Mouse (Mus musculus) thymus, postnatal 25 days (tissue): ENCODE results near the gene Cep85l.

ENCODE experiments used
- DNase-seq: peaks from one replicate; pipeline ENCODE4 v3.0.0; 2022

Cep85l gene

DNA sequence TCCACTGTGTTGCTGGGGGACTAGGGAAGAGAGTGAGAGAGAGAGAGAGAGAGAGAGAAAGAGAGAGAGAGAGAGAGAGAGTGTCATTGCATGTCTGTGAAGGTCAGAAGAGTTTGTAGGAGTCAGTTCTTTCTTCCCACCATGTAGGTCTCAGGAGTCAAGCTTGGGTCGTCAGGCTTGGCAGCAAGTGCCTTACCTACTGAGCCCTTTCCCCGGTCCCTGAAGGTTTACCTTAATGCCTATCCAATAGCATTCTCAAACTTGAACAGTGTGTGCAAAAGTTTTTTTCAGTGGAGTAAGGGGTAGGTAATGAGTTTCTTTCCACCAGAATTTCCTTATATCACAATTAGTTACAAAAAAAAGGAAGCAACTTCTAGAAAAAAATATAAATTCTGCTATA, 40.7 kb downstream of the Cep85l start:
- DNase-seq = no peak

DNA sequence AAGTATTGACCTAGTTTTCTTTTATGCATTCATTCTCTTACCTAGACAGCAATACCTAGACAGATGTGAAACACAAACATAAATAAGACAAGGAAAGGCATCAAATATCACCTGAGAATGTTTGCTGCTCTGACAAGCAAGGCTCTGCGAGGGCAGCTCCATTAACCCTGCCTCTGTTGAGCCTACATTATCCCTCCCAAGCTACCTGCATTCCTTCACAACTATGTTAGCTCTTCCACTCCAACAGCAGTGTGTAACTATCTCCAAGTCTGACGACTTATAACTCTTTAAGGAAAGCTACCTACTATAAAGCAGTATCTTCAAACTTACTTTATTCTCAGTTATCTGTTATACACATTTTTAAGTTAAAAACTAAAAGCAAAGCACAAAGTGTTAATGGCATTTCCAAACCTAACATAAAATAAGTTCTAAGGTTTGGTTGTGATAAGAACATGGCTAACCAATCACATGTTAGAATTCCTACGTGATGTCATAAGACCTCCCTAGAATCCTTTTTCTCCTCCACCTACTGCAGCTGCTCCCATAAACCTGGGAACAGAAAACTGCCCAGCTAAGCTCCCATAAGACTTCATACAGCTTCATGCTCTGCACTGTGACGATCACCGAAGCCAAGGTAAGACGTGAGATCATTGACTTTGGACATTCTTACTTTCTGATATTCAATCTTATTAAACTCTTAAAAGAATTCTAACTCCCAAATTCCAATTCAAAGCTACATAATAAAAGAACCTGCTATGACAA, 42.4 kb downstream of the Cep85l start, which contains the start of gene Pln:
Gene Pln (plus strand): TSS at position 506 of the 762 bp plus-strand sequence.
- DNase-seq = no peak

DNA sequence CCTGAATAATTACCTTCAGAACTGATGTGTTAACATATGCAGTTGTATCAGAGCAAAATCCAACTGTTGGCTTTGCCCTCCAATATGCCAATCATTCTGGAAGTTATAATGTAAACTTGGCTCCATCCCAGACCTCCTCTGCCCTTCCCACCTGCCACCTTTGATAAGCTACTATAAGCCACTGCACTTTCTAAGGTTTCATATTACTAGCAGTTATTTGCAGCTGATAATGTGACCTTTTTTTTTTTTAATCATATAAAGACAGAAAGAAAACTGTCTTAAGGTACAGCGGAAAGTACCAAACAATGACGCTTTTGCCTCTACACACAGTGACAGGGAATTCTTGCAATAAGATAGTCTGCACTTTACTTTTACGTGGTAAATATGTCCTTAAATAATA, 43.8 kb downstream of the Cep85l start:
- no peak for DNase-seq

DNA sequence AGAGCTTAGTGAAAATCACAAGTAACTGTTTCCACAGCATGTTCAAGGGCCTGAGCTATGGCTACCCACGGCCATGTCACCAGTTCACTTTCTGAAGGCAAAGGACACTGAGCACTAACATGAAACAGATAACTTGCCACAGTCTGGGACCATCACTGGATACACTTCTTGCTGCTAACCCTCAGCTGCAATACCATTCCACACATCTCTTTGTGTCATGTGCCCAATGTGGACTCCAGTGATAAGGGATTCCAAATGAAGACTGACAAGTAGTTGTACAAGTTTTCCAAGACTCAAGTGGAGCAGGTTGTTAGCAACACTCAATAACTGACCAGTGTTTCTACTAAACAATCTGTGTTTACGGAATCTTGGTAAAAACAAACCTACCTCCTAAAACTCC, 44.5 kb downstream of the Cep85l start:
- no peak for DNase-seq

DNA sequence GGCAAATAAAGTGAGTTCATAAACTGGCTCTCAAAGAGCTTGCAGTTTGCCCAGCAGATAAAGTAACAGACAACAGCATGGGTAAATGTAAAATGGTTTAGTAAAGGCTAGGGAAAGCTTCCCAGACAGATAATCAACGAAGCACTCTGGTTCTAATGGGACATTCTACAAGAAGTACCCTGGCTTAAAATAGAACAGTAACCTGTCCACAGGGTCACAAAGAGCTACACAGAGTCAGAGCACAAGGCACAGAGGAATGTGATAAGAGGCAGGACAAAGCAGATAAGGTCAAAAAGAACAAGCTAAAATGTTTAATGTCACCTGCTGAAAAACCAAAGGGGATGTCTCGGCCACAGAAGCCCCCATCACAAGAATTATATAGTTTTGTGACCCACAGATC, 47.0 kb downstream of the Cep85l start:
- DNase-seq = no peak

DNA sequence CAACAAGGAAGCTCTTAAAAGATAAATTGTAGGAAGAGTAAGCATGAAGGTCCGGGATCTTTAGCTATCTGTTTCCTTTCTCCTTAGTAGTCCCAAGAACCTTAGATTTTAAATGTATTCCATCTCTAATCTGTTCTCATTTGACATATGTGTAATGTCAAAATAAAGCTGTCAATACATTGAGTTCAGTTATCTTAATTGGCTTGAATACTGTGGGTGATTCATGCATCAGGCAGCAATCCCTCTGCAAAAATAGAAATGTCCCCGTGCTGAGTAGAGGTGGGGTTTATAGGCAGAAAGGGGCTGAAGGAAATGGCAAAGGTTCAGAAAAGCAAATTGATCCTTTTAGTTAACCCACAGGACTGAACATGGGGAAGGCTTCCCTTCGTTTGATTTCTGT, 50.5 kb downstream of the Cep85l start:
- DNase-seq = no peak

DNA sequence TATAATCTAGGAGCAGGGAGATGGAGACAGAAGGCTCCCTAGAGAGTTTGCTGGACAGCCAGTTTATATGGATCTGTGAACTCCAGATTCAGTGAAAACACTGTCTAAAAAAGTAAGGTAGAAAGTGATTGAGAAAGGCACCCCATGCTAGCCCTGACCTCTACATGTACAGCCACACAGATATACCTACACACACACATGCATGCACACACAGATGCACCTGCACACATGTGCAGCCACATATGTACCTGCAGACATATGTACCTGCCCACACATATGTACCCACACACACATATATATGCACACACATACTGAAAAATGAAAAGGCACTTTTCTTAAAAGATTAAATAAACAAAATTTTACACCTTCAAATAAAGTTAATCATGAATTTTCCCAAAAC, 53.4 kb downstream of the Cep85l start:
- no peak for DNase-seq

DNA sequence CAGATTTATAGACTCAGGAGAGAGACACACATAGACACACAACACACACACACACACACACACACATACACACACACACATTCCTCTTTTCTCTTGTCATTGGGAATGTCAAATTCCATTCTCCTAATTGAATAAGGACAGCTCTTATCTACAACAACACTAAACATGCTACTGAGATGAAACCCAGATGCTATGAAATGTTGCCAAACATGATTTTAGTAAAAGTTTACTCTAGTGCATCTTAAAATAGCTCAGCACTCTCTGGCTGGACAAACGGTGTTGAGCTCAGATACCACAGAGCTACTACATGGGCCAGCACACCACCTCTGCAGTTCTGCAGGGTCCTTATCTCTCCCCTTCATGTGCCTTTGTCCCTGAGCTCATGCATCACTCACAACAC, 55.1 kb downstream of the Cep85l start:
- no peak for DNase-seq

DNA sequence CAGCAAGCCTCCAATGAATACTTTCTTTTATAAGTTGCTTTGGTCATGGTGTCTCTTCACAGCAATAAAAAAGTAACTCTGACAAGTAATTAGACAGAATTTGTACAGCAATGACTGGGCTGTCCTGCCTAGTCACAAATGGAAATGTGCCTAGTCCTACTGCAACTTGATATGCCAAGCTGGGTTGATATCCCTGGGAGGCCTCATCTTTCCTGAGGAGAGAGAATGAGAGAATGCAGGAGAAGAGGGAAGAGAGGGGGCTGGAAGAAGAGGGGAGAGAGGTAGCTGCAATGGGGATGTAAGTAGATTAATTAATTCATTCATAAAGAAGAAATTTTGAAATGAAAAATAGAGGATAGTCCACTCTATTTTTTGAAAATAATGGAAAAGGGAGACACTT, 56.4 kb downstream of the Cep85l start:
- no peak for DNase-seq

DNA sequence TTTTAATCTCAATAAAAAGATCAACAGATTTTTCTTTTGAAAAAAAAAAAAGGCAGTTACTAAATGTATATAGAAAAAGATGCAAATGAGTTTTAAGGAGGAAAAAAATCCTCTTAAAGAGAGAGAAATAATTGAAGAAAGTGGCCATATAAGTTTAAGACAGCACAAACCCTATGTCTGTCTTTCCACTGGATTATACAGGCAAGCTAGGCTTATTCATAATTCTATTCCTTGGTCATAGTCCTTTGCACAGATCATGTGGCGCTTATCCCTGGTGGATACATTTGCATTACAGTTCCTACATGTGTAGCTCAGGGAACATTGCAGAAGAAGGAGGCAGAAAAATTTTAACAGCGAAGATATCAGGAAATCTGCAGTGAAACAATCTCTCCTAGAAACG, 73.1 kb downstream of the Cep85l start:
- no peak for DNase-seq

DNA sequence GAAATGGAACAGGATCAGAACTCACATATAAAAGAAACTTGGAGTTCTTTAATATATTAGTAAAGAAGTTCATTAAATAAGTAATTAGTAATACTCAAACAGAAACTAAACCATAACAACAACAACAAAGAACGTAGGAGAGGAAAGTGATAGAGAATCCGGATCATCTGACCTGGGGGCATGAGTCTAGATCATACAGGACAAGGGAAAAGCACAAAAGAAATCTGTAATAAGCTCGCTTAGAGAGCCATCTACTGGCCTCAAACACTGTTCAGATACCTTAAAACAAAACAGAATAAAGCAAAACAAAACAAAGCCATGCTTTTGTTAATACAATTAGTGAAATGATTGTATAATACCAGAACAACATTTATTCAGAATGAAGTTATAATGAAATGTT, 73.9 kb downstream of the Cep85l start:
- no peak for DNase-seq

DNA sequence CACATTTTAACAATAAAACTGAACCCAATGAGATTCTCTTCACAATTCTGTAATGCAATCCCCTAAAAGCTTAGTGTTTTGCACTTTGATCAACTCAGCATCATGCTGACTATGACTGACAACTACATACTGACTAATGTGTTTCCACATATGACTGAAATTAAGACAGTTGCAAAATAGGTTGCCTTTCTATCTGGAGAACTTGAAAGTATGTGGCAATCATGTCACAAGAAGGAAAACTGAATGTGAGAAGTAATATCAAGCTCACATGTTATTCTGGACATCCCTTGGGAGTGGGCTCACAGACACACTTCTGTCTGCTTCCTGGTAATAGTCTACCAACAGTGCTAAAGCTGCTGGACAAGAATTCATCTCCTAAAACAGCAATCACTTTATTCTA, 94.6 kb downstream of the Cep85l start:
- no peak for DNase-seq

DNA sequence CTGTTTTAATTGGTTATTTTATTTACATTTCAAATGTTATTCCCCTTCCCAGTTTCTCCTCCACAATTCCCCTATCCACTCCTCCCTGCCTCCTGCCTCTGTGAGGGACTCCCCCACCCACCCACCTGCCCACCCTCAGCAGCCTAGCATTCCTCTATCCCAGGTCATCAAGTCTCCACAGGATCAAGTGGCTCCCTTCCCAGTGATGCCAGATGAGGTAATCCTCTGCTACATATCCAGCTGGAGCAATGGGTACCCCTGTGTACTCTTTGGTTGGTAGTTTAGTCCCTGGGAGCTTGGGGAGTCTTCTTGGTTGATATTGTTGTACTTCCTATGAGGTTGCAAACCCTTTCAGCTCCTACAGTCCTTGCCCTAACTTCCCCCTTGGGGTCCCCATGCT, 107.5 kb downstream of the Cep85l start:
- no peak for DNase-seq

DNA sequence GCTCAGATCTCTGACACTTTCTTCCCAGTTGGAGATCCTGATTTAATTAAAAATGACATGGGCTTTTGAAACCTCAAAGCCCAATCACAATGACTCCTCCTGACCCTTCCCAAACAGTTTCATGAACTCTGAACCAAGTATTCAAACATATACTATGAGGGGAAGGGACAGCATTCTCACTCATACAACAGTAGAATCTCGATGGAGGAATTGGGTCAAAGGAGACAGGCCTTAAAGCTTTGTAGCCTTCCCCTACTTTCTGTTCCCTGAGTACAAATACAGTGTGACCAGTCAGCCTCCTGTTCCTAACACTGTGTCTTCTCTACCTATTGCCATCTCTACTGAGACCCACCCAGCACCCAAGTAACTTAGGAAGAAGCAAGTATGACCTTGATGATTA, 117.7 kb downstream of the Cep85l start:
- no peak for DNase-seq

DNA sequence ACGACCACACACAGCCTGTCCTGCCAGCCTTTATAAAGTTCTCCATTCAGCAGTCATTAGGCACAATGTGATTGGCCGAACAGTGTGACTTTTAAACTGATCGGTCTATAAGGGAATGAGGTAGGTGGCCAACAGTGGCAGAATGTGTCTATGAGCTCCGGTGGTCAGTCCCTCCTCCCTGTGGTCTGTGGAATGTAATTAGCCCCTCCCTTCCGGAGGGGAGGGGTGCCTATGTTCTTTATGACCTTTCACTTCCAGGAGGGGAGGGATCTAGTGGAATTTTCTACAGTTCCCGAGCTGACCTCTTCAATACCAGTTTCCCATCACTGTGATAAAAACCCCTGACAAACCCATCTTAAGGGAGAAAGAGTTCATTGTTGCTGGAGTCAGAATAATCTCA, 144.4 kb downstream of the Cep85l start:
- no peak for DNase-seq

DNA sequence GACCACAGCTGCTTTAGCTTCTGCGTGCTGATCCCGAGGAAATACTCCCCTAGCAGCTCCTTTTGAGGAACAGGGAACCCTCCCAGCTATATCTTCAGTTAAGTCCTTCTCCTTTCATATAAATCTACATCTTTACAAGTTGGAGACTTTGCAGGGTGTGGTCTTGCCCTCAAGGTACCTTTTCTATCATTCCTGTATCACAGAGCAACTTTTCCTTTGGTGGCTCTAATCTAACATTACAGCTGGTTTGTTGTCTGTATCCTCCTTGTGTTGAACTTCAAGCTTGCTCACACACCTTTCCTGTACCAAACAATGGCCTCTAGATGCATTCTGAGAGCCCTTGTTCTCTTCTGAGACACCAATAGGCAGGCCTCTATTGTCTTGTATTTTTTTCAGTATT, 145.1 kb downstream of the Cep85l start:
- no peak for DNase-seq

DNA sequence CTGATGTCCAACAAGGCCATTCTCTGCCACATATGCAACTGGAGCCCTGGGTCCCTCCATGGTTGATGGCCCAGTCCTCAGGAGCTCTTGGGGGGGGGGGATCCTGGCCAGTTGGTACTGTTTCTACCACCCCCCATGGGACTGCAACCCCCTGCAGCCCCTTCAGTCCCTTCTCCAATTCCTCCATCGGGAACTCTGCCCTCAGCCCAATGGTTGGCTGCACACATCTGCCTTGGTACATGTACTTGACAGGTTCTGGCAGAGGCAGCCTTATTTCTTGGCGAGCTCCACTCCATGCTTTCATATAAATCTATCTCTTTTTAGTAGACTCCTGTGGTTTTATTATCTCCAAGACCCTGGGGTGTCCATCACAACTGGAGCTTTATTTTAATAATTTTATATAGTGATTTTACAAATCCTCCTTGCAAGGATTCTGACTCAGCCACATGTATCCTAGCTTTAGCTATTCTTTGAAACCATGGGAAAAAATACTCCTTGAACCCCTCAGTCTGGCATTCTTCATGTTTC, 145.6 kb downstream of the Cep85l start:
- DNase-seq = no peak

DNA sequence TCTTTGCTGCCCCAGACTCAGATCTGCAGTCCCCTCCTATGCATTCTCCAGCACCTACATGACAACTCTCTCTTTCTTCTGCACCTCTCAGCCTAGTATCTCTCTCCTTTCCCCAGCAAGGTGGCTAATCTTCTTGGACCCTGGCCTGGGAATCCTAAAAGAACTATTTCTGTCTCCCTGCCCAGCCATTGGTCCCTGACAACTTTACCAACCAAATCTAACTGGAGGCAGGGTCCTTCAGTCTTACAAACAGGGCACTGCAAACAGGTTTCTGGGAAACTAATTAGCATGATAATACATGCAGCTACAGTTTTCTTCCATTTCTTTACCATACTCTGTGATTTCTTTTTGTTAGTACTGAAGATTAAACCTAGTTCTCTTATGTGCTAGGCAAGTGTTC, 148.9 kb downstream of the Cep85l start:
- no peak for DNase-seq

DNA sequence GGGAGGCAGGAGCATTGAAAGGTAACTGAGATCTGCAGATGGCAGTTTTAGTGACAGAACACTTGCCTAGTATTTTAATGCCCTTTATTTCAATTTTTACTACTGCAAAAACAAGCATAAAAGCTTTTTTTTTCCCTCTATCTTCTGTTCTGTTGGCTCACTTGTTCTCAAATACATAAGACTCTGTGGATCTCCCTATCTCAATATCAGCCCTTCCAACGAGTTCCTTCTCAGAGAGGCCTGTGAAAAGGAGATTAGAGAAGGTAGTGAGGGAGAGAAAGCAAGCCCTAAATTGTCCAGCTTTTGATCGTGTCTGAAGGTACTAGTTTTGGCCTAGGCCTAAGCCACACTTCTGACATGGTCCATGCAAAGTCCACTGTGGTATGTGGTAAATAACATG, 150.6 kb downstream of the Cep85l start:
- DNase-seq = no peak
